Mouse (Mus musculus) erythroblast, embryonic 14.5 days (primary cell): Measurements from ENCODE around the gene Snx12.

Experiments
- GATA1 ChIP-seq: IDR thresholded peaks from 2 replicates; pipeline ENCODE4 v1.6.1; 2012; ENCODE audit warnings: low read length, inconsistent platforms, mixed read lengths
- TAL1 ChIP-seq: IDR thresholded peaks from 3 replicates; pipeline ENCODE4 v1.6.1; 2012; ENCODE audit warnings: low read length, inconsistent platforms, mixed read lengths

DNA sequence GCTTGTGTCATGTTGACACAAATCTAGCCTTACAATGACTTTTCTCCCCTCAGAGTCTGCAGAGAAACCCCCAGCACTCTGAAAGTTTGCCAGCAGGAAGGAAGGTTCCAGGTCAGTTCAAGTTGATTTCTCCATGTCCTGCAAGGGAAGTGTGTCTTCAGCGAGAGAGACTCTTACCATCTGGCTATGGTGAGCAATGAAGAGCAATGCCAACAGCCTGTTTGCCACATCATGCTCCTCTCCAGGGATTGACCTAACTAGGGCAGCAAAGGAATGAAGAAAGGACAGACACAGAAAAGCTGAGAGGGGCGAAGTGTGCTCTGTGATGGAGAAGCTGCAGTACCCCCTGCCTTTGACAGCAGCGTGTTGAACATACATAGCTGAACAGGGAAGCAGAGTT, 59.8 kb downstream of the Snx12 start:
- no peak for TF ChIP-seq GATA1
- no peak for TF ChIP-seq TAL1
